Mouse (Mus musculus) E14TG2a.4 (cell line): ENCODE data around the gene H2-M10.4.

Source experiments
- CTCF ChIP-seq: conservative IDR thresholded peaks from 2 replicates; pipeline ENCODE4 v1.5.1; 2014; ENCODE audit warnings: low read length
- POU5F1 ChIP-seq: IDR thresholded peaks from 2 replicates; pipeline ENCODE4 v1.6.1; 2014; ENCODE audit warnings: low read length, borderline replicate concordance

DNA sequence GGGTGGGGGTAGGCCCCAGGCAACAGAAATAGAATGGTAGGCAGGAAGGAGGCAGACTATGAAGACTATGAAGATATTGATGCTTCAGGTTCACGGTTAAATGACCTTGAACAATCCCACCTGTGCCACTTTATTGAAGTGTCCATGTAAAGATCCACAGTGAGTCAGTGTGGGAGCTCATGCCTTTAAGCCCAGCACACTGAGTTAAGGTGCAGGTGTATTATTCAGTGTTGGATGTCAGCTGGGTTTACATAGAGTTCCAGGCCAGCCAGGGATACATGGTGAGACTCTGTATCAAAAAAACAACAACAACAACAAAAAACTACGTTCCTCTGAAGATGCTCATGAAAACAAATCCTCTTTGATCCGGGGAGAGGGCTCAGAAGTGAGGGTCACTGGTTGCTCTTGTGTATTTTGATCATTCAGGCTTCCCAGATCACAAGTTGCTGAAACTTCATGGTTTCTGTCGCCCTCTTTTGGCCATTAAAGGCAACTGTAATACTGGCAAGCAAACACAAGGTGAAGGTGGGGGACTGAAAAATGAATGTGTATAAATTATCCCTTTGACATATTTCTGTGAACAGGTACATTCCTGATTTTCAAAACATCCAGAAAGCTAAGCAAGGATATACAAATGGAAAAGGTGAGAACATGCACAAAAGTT, 43.9 kb downstream of the H2-M10.4 start:
- TF ChIP-seq CTCF (peak; percentile 68), POU5F1 (no peak)
